Mouse (Mus musculus): ENCODE measurements at regions not wholly inside any gene's neighbourhood (a gene's known extent, or its start where the extent isn't known, plus 50 kb on each side); places are given as distances from the start of the nearest gene placed in this dataset.
A peak's percentile ranks its signal among the peaks of the same experiment; 100 is the strongest.

DNA sequence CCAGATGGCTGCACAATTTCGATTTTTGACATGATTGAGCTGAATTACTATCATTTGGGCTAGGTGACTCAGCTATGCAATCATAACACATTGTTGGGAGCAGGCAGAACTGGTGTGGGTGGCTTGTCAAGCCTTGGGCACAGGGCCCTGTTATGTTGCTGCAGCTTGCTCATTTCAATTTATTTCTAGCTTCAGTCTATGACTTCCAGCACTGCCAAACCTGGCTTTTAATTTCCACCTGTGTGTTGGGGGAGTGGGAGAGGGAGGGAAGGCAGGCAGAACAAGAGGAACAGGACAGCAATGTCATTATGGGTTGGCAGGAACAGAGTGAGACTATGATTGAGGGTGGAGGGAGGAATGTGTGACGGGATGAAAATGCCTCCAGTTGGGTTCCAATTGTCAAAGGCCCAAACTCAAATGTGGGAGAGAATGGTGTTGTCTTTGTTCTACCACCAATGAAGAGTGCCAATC, 102.0 kb upstream of the Agbl1 start:
- DNase-seq (ENCODE audit: extremely low spot score in 1 of 2, low spot score in 1 of 2): peak; percentile 72

DNA sequence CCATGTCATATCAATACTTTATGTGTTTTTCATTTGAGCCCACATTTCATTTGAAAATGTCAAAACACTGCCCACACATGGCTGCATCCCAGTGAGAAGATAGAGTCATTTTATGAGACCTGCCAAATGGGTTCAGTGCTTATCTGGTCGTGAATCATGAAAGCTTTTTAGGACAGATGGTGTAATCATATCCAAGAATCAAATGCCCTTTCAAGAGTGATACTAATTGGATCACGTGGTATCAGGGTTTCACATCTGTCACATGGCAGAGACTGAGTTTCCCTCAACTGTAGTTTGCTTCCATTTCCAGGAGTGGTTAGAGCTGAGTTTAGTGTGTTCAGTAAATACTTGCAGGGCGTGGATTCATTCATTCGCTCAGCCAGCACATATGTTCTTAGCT, 87.2 kb upstream of the Agbl1 start:
- DNase-seq (ENCODE audit: extremely low spot score in 1 of 2, low spot score in 1 of 2): peak in 1 of 2 experiments; percentile 12

DNA sequence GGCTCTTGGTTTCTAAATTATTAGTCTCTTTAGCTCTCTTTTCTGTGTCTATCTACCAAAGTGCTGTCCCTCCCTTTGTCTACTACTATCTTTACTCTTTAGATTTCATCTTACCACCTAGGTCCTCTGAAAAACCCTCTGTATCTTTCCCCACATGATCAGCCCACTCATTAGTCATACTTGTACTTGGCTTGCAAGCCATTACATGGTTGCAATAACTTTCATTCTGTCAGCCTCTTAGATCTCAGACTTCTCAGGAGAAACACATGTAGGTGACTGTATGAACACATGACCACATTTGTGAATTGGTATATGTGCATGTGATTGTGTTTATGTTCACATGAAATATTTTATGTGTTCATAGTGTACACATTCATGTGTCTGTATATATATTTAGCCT, 83.3 kb upstream of the Agbl1 start:
- no peak for DNase-seq (ENCODE audit: extremely low spot score in 1 of 2, low spot score in 1 of 2)

DNA sequence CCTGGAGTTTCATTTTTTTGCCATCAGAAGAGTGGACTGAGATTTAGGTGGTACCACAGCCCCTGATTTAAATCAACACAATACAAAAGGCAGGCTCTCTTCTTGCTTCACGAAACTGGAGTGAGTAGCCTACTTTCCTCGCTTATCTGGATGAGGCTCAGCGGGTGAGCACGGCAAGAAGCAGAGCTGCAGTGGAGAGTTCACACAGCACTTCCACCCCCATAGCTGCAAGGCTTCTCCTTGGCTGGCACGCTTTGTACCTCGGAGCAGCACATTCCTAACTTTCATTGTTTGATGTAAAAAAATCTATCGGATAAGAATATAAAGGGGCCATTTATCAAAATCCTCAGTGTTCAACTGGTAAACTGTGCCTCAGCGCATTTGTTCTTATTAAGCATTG, 72.8 kb upstream of the Agbl1 start:
- DNase-seq (ENCODE audit: extremely low spot score in 1 of 2, low spot score in 1 of 2): peak in 1 of 2 experiments; percentile 13

DNA sequence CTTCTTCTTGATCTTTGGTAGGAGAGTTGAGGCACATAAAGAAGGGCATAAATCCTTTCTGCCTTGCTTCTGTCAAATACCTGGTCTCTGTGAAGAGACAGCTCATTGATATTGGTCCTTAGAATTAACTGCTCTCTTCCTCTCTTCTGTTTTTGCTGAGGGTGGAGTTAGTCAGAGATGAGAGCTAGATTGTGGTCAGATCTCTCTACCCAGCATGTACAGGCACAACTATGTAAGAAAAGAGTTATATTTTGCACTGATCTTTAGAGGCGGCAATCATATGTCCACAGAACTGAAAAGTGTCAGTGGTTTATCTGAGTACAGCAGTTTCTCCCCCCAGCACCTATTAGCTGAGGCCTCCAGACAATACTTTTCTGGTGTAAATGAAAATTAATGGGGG, 65.5 kb upstream of the Agbl1 start:
- DNase-seq (ENCODE audit: extremely low spot score in 1 of 2, low spot score in 1 of 2): no peak

DNA sequence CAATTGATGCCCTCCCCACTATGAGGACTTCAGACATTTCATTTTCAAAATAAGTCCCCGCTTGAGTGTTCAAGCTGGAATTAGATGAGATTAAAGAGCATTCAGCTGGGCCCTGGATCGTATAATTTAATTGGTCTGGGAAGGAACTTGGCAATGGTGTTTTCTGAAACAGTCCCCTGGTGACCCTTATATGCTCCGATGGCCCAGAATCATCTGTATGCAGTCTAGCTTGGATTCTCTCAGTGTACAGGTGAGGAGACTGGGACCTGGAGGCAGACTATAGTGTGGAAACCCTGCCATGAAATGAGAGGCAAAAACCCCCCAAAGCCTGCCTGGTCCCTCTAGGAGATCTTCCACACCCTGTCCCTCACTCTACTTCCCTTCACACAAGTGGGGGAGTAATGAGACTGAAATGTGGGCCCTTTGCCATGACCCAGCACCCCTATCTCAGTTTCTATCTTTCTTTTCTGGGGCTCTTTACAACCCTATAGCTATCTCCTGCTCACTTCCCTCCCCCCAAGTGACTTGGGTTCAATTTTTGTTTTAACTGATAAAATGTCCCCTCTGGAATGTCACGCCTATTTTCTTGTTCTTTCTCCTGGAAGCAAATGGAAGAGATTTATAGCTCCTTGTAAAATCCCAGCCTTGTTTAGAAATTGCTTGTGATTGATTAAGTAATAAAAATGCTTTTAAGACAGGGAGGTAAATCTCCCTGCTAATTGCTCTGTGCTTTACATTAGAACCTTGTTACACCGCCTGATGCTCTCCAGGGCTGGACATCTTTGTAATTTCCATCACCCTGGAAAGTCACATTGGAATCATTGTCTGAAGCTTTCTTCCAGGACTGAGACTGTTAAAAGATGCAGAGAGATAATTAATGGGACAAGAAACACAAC, 64.7 kb upstream of the Agbl1 start:
- DNase-seq (ENCODE audit: extremely low spot score in 1 of 2, low spot score in 1 of 2): no peak

DNA sequence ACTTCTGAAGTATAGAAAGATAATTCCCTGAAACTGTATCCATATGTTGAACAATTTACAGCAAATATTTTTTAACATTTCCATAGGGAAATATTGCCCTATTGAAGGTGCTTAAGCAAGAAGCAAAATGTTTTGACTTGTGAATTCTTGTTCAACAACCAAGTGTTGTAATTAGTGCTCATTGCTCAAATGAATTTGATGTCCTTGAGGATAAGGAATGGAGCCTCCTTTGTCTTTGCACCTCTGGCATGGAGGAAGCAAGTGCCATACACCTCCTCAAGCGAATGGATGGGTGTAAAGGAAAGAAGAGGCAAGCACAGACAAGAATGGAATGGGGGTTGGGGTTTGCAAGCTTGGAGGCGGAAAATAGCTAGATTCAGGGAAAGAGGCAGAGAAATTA, 59.2 kb upstream of the Agbl1 start:
- DNase-seq (ENCODE audit: extremely low spot score in 1 of 2, low spot score in 1 of 2): no peak

DNA sequence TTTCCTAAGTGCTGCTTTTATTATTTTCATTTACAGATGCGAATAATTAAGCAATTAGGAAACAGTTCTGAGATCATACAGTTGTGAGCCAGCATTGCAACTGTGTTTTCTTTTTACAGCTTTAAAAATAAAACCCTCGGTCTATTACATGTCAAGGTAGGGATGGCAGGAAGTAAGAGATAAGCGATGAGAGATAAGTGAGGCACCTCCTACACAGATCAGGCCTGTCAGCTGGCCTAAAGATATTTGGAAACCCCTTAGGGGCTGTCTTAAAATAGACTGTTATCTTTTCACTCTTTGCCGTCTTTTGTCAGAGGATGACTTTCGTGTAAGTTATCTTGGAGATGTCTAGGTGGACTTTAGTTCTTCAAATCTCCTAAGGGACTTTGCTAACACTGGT, 53.5 kb upstream of the Agbl1 start:
- no peak for DNase-seq (ENCODE audit: extremely low spot score in 1 of 2, low spot score in 1 of 2)

DNA sequence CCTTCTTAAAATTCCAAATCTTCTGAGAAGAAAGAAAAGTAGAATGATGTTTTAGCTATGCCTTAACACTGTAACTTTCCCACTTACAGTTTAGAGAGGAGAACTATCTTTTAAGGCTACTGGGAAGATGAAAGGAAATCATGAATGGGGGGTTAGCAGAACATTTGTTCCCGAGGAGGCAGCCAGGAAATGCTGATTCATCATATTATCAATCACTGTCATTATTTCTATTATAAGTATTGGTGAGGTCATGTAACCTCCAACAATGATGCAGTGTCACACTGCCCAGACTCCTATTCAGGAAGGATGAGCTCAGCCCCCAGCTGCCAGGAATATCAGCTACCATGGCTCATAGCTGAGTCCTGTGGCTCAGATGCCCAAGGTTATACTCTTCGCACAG, 52.3 kb upstream of the Agbl1 start:
- DNase-seq (ENCODE audit: extremely low spot score in 1 of 2, low spot score in 1 of 2): no peak
